Mouse (Mus musculus) CH12.LX (cell line): ENCODE measurements around the gene Pdf. TPM values are rescaled to one million over a fixed set of nuclear protein-coding genes. Genes with fewer than 3 reads are reported as not detected.

Experiments used
- DNase-seq: peaks from one replicate; pipeline ENCODE4 v3.0.0-alpha.2; 2013; ENCODE audit errors: extremely low read depth
- H3K27ac ChIP-seq: 2 replicates; pipeline ENCODE4 v1.5.1; 2012; ENCODE audit warnings: low read depth, mild to moderate bottlenecking, control low read depth, moderate library complexity; ENCODE audit not compliant: insufficient read depth
- H3K27me3 ChIP-seq: replicated peaks from 2 replicates; pipeline ENCODE3; 2012; ENCODE audit warnings: inconsistent platforms
- H3K36me3 ChIP-seq, 2 experiments: replicated peaks in 1 of 2; 2 replicates each; pipeline versions ENCODE3 to v1.6.1; 2012; ENCODE audit warnings: inconsistent platforms in 1 of 2, low read length in 1 of 2, mild to moderate bottlenecking in 1 of 2, mixed read lengths in 1 of 2, moderate library complexity in 1 of 2; ENCODE audit not compliant: control insufficient read depth in 1 of 2, insufficient read depth in 1 of 2
- H3K4me1 ChIP-seq, 2 experiments: 2 replicates each; pipeline ENCODE4 v1.6.1; 2012; ENCODE audit warnings: inconsistent platforms in 1 of 2, moderate library complexity in 1 of 2; ENCODE audit not compliant: insufficient read depth in 2 of 2, control insufficient read depth in 1 of 2
- H3K4me2 ChIP-seq: 2 replicates; pipeline ENCODE4 v1.6.1; 2012; ENCODE audit warnings: low read depth, mild to moderate bottlenecking, control low read depth; ENCODE audit not compliant: poor library complexity, insufficient read depth, severe bottlenecking
- H3K4me3 ChIP-seq, 3 experiments: fragments of 150-350 bp in 1 of 3; sonication (generic) in 1 of 3; replicated peaks in 1 of 3; 2 replicates each; pipeline versions ENCODE3 to v1.5.1; 2011 to 2012; ENCODE audit warnings: low read depth in 2 of 3, low read length in 2 of 3, mild to moderate bottlenecking in 2 of 3, moderate library complexity in 2 of 3, control low read depth in 1 of 3, improper control_type of control experiment in 1 of 3, inconsistent platforms in 1 of 3, mixed read lengths in 1 of 3; ENCODE audit not compliant: poor library complexity in 1 of 3
- H3K79me2 ChIP-seq: replicated peaks from 2 replicates; pipeline ENCODE4 v1.6.1; 2012; ENCODE audit warnings: mild to moderate bottlenecking, moderate library complexity; ENCODE audit not compliant: control insufficient read depth, poor library complexity, insufficient read depth, severe bottlenecking; ENCODE audit errors: extremely low read depth
- H3K9ac ChIP-seq: 2 replicates; pipeline ENCODE4 v1.6.1; 2012; ENCODE audit warnings: low read depth, mild to moderate bottlenecking, control low read depth, moderate library complexity; ENCODE audit not compliant: insufficient read depth
- H3K9me3 ChIP-seq: replicated peaks from 2 replicates; pipeline ENCODE3; 2012; ENCODE audit warnings: low read length, inconsistent platforms, mixed read lengths
- CHD1 ChIP-seq: IDR thresholded peaks from 2 replicates; pipeline ENCODE4 v1.6.1; 2012; ENCODE audit warnings: low read depth, low read length, improper control_type of control experiment, inconsistent platforms
- CHD2 ChIP-seq: IDR thresholded peaks from 2 replicates; pipeline ENCODE4 v1.6.1; 2011; ENCODE audit warnings: low read length, improper control_type of control experiment
- CTCF ChIP-seq, 2 experiments: IDR thresholded peaks in 1 of 2; conservative IDR thresholded peaks in 1 of 2; 2 replicates each; pipeline ENCODE4 v1.5.1; 2011 to 2012; ENCODE audit warnings: low read depth in 2 of 2, low read length in 2 of 2, improper control_type of control experiment in 1 of 2, inconsistent platforms in 1 of 2, mild to moderate bottlenecking in 1 of 2, moderate library complexity in 1 of 2
- E2F4 ChIP-seq: IDR thresholded peaks from 2 replicates; pipeline ENCODE4 v1.6.1; 2011; ENCODE audit warnings: low read depth, low read length, improper control_type of control experiment; ENCODE audit not compliant: insufficient replicate concordance
- EP300 ChIP-seq: IDR thresholded peaks from 2 replicates; pipeline ENCODE4 v1.6.1; 2011; ENCODE audit warnings: low read length, improper control_type of control experiment
- GABPA ChIP-seq: IDR thresholded peaks from 2 replicates; pipeline ENCODE4 v1.6.1; 2012; ENCODE audit warnings: low read depth, low read length, improper control_type of control experiment, inconsistent platforms; ENCODE audit not compliant: insufficient replicate concordance
- IRF4 ChIP-seq: IDR thresholded peaks from 2 replicates; pipeline ENCODE4 v1.6.1; 2014; ENCODE audit warnings: low read depth, mild to moderate bottlenecking, inconsistent platforms, low read length, improper control_type of control experiment
- JUN ChIP-seq: IDR thresholded peaks from 2 replicates; pipeline ENCODE4 v1.6.1; 2011; ENCODE audit warnings: low read depth, mild to moderate bottlenecking, low read length, improper control_type of control experiment, moderate library complexity; ENCODE audit not compliant: insufficient read depth
- MAFK ChIP-seq: IDR thresholded peaks from 2 replicates; pipeline ENCODE4 v1.6.1; 2011; ENCODE audit warnings: low read length, improper control_type of control experiment; ENCODE audit not compliant: insufficient replicate concordance
- MAX ChIP-seq: IDR thresholded peaks from 2 replicates; pipeline ENCODE4 v1.6.1; 2011; ENCODE audit warnings: low read length, improper control_type of control experiment
- MAZ ChIP-seq: IDR thresholded peaks from 2 replicates; pipeline ENCODE4 v1.6.1; 2012; ENCODE audit warnings: low read depth, mild to moderate bottlenecking, inconsistent platforms, low read length, improper control_type of control experiment, moderate library complexity
- MYC ChIP-seq: IDR thresholded peaks from 2 replicates; pipeline ENCODE4 v1.6.1; 2011; ENCODE audit warnings: low read depth, mild to moderate bottlenecking, improper control_type of control experiment, low read length
- NELFE ChIP-seq: IDR thresholded peaks from 2 replicates; pipeline ENCODE4 v1.6.1; 2011; ENCODE audit warnings: low read depth, low read length, improper control_type of control experiment
- NRF1 ChIP-seq: IDR thresholded peaks from 2 replicates; pipeline ENCODE4 v1.6.1; 2014; ENCODE audit warnings: low read depth, mild to moderate bottlenecking, inconsistent platforms, low read length, improper control_type of control experiment, moderate library complexity
- POLR2AphosphoS2 ChIP-seq: IDR thresholded peaks from 2 replicates; pipeline ENCODE4 v1.6.1; 2011; ENCODE audit warnings: low read depth, low read length, improper control_type of control experiment
- RAD21 ChIP-seq: IDR thresholded peaks from 2 replicates; pipeline ENCODE4 v1.6.1; 2011; ENCODE audit warnings: low read depth, mild to moderate bottlenecking, low read length, improper control_type of control experiment, moderate library complexity
- RCOR1 ChIP-seq: conservative IDR thresholded peaks from 2 replicates; pipeline ENCODE4 v1.6.1; 2012; ENCODE audit warnings: low read depth, mild to moderate bottlenecking, inconsistent platforms, low read length, improper control_type of control experiment
- SIN3A ChIP-seq: IDR thresholded peaks from 2 replicates; pipeline ENCODE4 v1.6.1; 2012; ENCODE audit warnings: low read length, improper control_type of control experiment, inconsistent platforms
- SMC3 ChIP-seq: IDR thresholded peaks from 2 replicates; pipeline ENCODE4 v1.6.1; 2011; ENCODE audit warnings: low read depth, low read length, improper control_type of control experiment
- TBP ChIP-seq: conservative IDR thresholded peaks from 2 replicates; pipeline ENCODE4 v1.6.1; 2011; ENCODE audit warnings: low read depth, low read length, improper control_type of control experiment
- TCF12 ChIP-seq: IDR thresholded peaks from 2 replicates; pipeline ENCODE4 v1.6.1; 2014; ENCODE audit warnings: low read depth, mild to moderate bottlenecking, inconsistent platforms, low read length, improper control_type of control experiment
- UBTF ChIP-seq: IDR thresholded peaks from 2 replicates; pipeline ENCODE4 v1.6.1; 2012; ENCODE audit warnings: low read depth, mild to moderate bottlenecking, inconsistent platforms, low read length, improper control_type of control experiment, moderate library complexity
- USF1 ChIP-seq: IDR thresholded peaks from 2 replicates; pipeline ENCODE4 v1.6.1; 2014; ENCODE audit warnings: low read depth, mild to moderate bottlenecking, inconsistent platforms, low read length, improper control_type of control experiment
- USF2 ChIP-seq: conservative IDR thresholded peaks from 2 replicates; pipeline ENCODE4 v1.6.1; 2011; ENCODE audit warnings: low read depth, low read length, improper control_type of control experiment
- ZMIZ1 ChIP-seq: IDR thresholded peaks from 2 replicates; pipeline ENCODE4 v1.6.1; 2012; ENCODE audit warnings: low read depth, mild to moderate bottlenecking, inconsistent platforms, low read length, improper control_type of control experiment
- dilution Hi-C: fragments of 300-500 bp; cut with MboI; formaldehyde crosslinking; loops from 2 replicates; pipeline ENCODE4 v1.14.3; 2020; ENCODE audit warnings: low sequenced_read_pairs; ENCODE audit not compliant: extremely low pct_unique_long_range_greater_than_20kb, extremely low pct_ligation_motif_present
- in situ Hi-C: fragments of 300-500 bp; cut with MboI; formaldehyde crosslinking; loops from 3 replicates; pipeline ENCODE4 v1.14.3; 2019; ENCODE audit warnings: low sequenced_read_pairs, low pct_ligation_motif_present, low pct_unique_long_range_greater_than_20kb, mixed read lengths
- polyA plus RNA-seq: library from polyadenylated mRNA; unstranded; fragments of >175 nt; gene quantifications from 2 replicates; pipeline ENCODE4 v1.2.1, GENCODE M21; 2012; ENCODE audit warnings: low read depth; ENCODE audit not compliant: insufficient read length
- total RNA-seq, 2 experiments: library from RNA; depleted of rRNA; stranded (reverse); fragments of 300-350 nt in 1 of 2; fragments of >200 nt in 1 of 2; gene quantifications; 2 replicates each; pipeline ENCODE4 v1.2.3; 2012 to 2014

Pdf gene
- total and polyA plus RNA-seq, 3 experiments, result 34.6 to 49.4 (median 38.9) TPM

DNA sequence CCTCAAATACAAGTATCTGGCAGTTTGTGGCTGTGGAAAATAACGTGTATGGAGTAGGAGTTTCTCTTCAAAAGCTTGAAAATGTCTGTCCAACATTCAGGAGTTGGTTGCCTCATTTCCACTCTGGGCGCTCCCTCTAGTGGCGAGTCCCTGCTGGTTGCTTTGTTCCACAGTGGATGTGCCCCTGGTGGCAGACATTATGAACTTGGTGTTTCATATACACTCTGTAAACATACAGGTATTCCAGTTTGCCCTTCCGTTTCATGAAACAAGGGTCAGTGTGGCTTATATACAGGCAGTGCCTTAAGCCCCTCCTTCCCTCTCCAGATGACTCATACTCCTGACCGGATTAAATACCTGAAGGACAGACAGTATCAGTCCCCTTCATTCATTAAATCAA is 45.9 kb downstream of the Pdf start (continued):
- peak; percentile 94 to 100 for TF ChIP-seq CTCF (conservative IDR thresholded peaks at IDR 0.05 in 1 of 2, IDR thresholded peaks at IDR 0.05 in 1 of 2; ENCODE audit: low read depth in 2 of 2, low read length in 2 of 2)
- no peak for TF ChIP-seq MAX
- no peak for TF ChIP-seq NRF1
- no peak for TF ChIP-seq EP300
- no peak for TF ChIP-seq E2F4
- peak; percentile 90 for TF ChIP-seq SMC3
- no peak for TF ChIP-seq ZMIZ1
- no peak for TF ChIP-seq GABPA
- no peak for TF ChIP-seq SIN3A
- TF ChIP-seq, all 38 proteins: peak for 8

GRCm38 (mm10) chr8:106999068-106999467 is 49.3 kb downstream of the Pdf start:
- Histone ChIP-seq H3K4me2 (no peak overlapping the region), H3K4me1 (peaks cover 0 to 10% of the 10 kb centered on the region in 2 experiments; a peak in 2 of 4 replicates), H3K79me2 (no peaks in the 10 kb centered on the region), H3K27me3 (no peaks in the 10 kb centered on the region), H3K4me3 (no peak overlapping the region), H3K9me3 (no peaks in the 10 kb centered on the region), H3K27ac (no peak overlapping the region), H3K36me3 (peaks cover 0 to 4% of the 10 kb centered on the region in 2 experiments), H3K9ac (no peak overlapping the region)
- no peak for TF ChIP-seq UBTF
- TF ChIP-seq NELFE, result no peak
- no peak for TF ChIP-seq TCF12
- TF ChIP-seq JUN, result no peak
- TF ChIP-seq EP300, result no peak
- no peak for TF ChIP-seq RAD21
- TF ChIP-seq POLR2AphosphoS2, result no peak
- TF ChIP-seq USF1, result no peak
- TF ChIP-seq USF2, result no peak
- TF ChIP-seq MAFK, result no peak
- TF ChIP-seq TBP, result no peak
- TF ChIP-seq CHD2, result no peak
- TF ChIP-seq IRF4, result no peak
- TF ChIP-seq NRF1, result no peak
- no peak for TF ChIP-seq RCOR1
- no peak for TF ChIP-seq MAZ
- TF ChIP-seq MYC, result no peak
- no peak for TF ChIP-seq CHD1
- TF ChIP-seq SIN3A, result no peak
- no peak for DNase-seq
- in situ Hi-C loops, result no loop called here
- dilution Hi-C loops, result no loop called here
